Mouse (Mus musculus) embryo, embryonic 10.5 days (tissue): ENCODE measurements around the gene Itgb5.

Experiments used
- DNase-seq: peaks from one replicate; pipeline ENCODE4 v3.0.0-alpha.2; 2015; ENCODE audit warnings: low spot score

Gene Itgb5

GRCm38 (mm10) chr16:33990712-33991111, 161.2 kb downstream of the Itgb5 start:
- no peak for DNase-seq

- DNase-seq = no peak
Observed at GRCm38 (mm10) chr16:33994321-33994720, 164.9 kb downstream of the Itgb5 start.

- no peak for DNase-seq
Observed at GRCm38 (mm10) chr16:33995496-33995895, 166.0 kb downstream of the Itgb5 start.

- DNase-seq = peak; percentile 85
Observed at GRCm38 (mm10) chr16:33996030-33996429, 166.6 kb downstream of the Itgb5 start.

GRCm38 (mm10) chr16:33998011-33998410, 168.5 kb downstream of the Itgb5 start:
- no peak for DNase-seq
